Mouse (Mus musculus) CH12.LX (cell line): ENCODE measurements around the gene Nom1. TPM values are rescaled to one million over a fixed set of nuclear protein-coding genes. Genes with fewer than 3 reads are reported as not detected.

Source experiments
- DNase-seq: peaks from one replicate; pipeline ENCODE4 v3.0.0-alpha.2; 2013; ENCODE audit errors: extremely low read depth
- H3K27ac ChIP-seq: 2 replicates; pipeline ENCODE4 v1.5.1; 2012; ENCODE audit warnings: low read depth, mild to moderate bottlenecking, control low read depth, moderate library complexity; ENCODE audit not compliant: insufficient read depth
- H3K27me3 ChIP-seq: replicated peaks from 2 replicates; pipeline ENCODE3; 2012; ENCODE audit warnings: inconsistent platforms
- H3K36me3 ChIP-seq, 2 experiments: replicated peaks in 1 of 2; 2 replicates each; pipeline versions ENCODE3 to v1.6.1; 2012; ENCODE audit warnings: inconsistent platforms in 1 of 2, low read length in 1 of 2, mild to moderate bottlenecking in 1 of 2, mixed read lengths in 1 of 2, moderate library complexity in 1 of 2; ENCODE audit not compliant: control insufficient read depth in 1 of 2, insufficient read depth in 1 of 2
- H3K4me1 ChIP-seq, 2 experiments: 2 replicates each; pipeline ENCODE4 v1.6.1; 2012; ENCODE audit warnings: inconsistent platforms in 1 of 2, moderate library complexity in 1 of 2; ENCODE audit not compliant: insufficient read depth in 2 of 2, control insufficient read depth in 1 of 2
- H3K4me2 ChIP-seq: 2 replicates; pipeline ENCODE4 v1.6.1; 2012; ENCODE audit warnings: low read depth, mild to moderate bottlenecking, control low read depth; ENCODE audit not compliant: poor library complexity, insufficient read depth, severe bottlenecking
- H3K4me3 ChIP-seq, 3 experiments: fragments of 150-350 bp in 1 of 3; sonication (generic) in 1 of 3; replicated peaks in 1 of 3; 2 replicates each; pipeline versions ENCODE3 to v1.5.1; 2011 to 2012; ENCODE audit warnings: low read depth in 2 of 3, low read length in 2 of 3, mild to moderate bottlenecking in 2 of 3, moderate library complexity in 2 of 3, control low read depth in 1 of 3, improper control_type of control experiment in 1 of 3, inconsistent platforms in 1 of 3, mixed read lengths in 1 of 3; ENCODE audit not compliant: poor library complexity in 1 of 3
- H3K79me2 ChIP-seq: replicated peaks from 2 replicates; pipeline ENCODE4 v1.6.1; 2012; ENCODE audit warnings: mild to moderate bottlenecking, moderate library complexity; ENCODE audit not compliant: control insufficient read depth, poor library complexity, insufficient read depth, severe bottlenecking; ENCODE audit errors: extremely low read depth
- H3K9ac ChIP-seq: 2 replicates; pipeline ENCODE4 v1.6.1; 2012; ENCODE audit warnings: low read depth, mild to moderate bottlenecking, control low read depth, moderate library complexity; ENCODE audit not compliant: insufficient read depth
- H3K9me3 ChIP-seq: replicated peaks from 2 replicates; pipeline ENCODE3; 2012; ENCODE audit warnings: low read length, inconsistent platforms, mixed read lengths
- BHLHE40 ChIP-seq: IDR thresholded peaks from 2 replicates; pipeline ENCODE4 v1.6.1; 2011; ENCODE audit warnings: mild to moderate bottlenecking, low read depth, low read length, improper control_type of control experiment
- CHD2 ChIP-seq: IDR thresholded peaks from 2 replicates; pipeline ENCODE4 v1.6.1; 2011; ENCODE audit warnings: low read length, improper control_type of control experiment
- CTCF ChIP-seq, 2 experiments: IDR thresholded peaks in 1 of 2; conservative IDR thresholded peaks in 1 of 2; 2 replicates each; pipeline ENCODE4 v1.5.1; 2011 to 2012; ENCODE audit warnings: low read depth in 2 of 2, low read length in 2 of 2, improper control_type of control experiment in 1 of 2, inconsistent platforms in 1 of 2, mild to moderate bottlenecking in 1 of 2, moderate library complexity in 1 of 2
- E2F4 ChIP-seq: IDR thresholded peaks from 2 replicates; pipeline ENCODE4 v1.6.1; 2011; ENCODE audit warnings: low read depth, low read length, improper control_type of control experiment; ENCODE audit not compliant: insufficient replicate concordance
- EP300 ChIP-seq: IDR thresholded peaks from 2 replicates; pipeline ENCODE4 v1.6.1; 2011; ENCODE audit warnings: low read length, improper control_type of control experiment
- ETS1 ChIP-seq: conservative IDR thresholded peaks from 2 replicates; pipeline ENCODE4 v1.6.1; 2012; ENCODE audit warnings: low read depth, mild to moderate bottlenecking, inconsistent platforms, low read length, improper control_type of control experiment, moderate library complexity
- HCFC1 ChIP-seq: IDR thresholded peaks from 2 replicates; pipeline ENCODE4 v1.6.1; 2012; ENCODE audit warnings: low read depth, mild to moderate bottlenecking, inconsistent platforms, low read length, improper control_type of control experiment
- MAFK ChIP-seq: IDR thresholded peaks from 2 replicates; pipeline ENCODE4 v1.6.1; 2011; ENCODE audit warnings: low read length, improper control_type of control experiment; ENCODE audit not compliant: insufficient replicate concordance
- MAZ ChIP-seq: IDR thresholded peaks from 2 replicates; pipeline ENCODE4 v1.6.1; 2012; ENCODE audit warnings: low read depth, mild to moderate bottlenecking, inconsistent platforms, low read length, improper control_type of control experiment, moderate library complexity
- MEF2A ChIP-seq: IDR thresholded peaks from 2 replicates; pipeline ENCODE4 v1.6.1; 2014; ENCODE audit warnings: low read depth, mild to moderate bottlenecking, inconsistent platforms, low read length, improper control_type of control experiment, borderline replicate concordance
- MXI1 ChIP-seq: IDR thresholded peaks from 2 replicates; pipeline ENCODE4 v1.6.1; 2011; ENCODE audit warnings: mild to moderate bottlenecking, low read depth, low read length, improper control_type of control experiment
- NELFE ChIP-seq: IDR thresholded peaks from 2 replicates; pipeline ENCODE4 v1.6.1; 2011; ENCODE audit warnings: low read depth, low read length, improper control_type of control experiment
- NRF1 ChIP-seq: IDR thresholded peaks from 2 replicates; pipeline ENCODE4 v1.6.1; 2014; ENCODE audit warnings: low read depth, mild to moderate bottlenecking, inconsistent platforms, low read length, improper control_type of control experiment, moderate library complexity
- POLR2AphosphoS2 ChIP-seq: IDR thresholded peaks from 2 replicates; pipeline ENCODE4 v1.6.1; 2011; ENCODE audit warnings: low read depth, low read length, improper control_type of control experiment
- SIN3A ChIP-seq: IDR thresholded peaks from 2 replicates; pipeline ENCODE4 v1.6.1; 2012; ENCODE audit warnings: low read length, improper control_type of control experiment, inconsistent platforms
- ZC3H11A ChIP-seq: IDR thresholded peaks from 2 replicates; pipeline ENCODE4 v1.6.1; 2012; ENCODE audit warnings: low read depth, mild to moderate bottlenecking, inconsistent platforms, low read length, improper control_type of control experiment
- ZKSCAN1 ChIP-seq: IDR thresholded peaks from 2 replicates; pipeline ENCODE4 v1.6.1; 2012; ENCODE audit warnings: low read depth, inconsistent platforms, low read length, improper control_type of control experiment, borderline replicate concordance
- dilution Hi-C: fragments of 300-500 bp; cut with MboI; formaldehyde crosslinking; loops from 2 replicates; pipeline ENCODE4 v1.14.3; 2020; ENCODE audit warnings: low sequenced_read_pairs; ENCODE audit not compliant: extremely low pct_unique_long_range_greater_than_20kb, extremely low pct_ligation_motif_present
- in situ Hi-C: fragments of 300-500 bp; cut with MboI; formaldehyde crosslinking; loops from 3 replicates; pipeline ENCODE4 v1.14.3; 2019; ENCODE audit warnings: low sequenced_read_pairs, low pct_ligation_motif_present, low pct_unique_long_range_greater_than_20kb, mixed read lengths
- polyA plus RNA-seq: library from polyadenylated mRNA; unstranded; fragments of >175 nt; gene quantifications from 2 replicates; pipeline ENCODE4 v1.2.1, GENCODE M21; 2012; ENCODE audit warnings: low read depth; ENCODE audit not compliant: insufficient read length
- total RNA-seq, 2 experiments: library from RNA; depleted of rRNA; stranded (reverse); fragments of 300-350 nt in 1 of 2; fragments of >200 nt in 1 of 2; gene quantifications; 2 replicates each; pipeline ENCODE4 v1.2.3; 2012 to 2014

Gene Nom1
- total and polyA plus RNA-seq, 3 experiments: 23.7 to 30.6 (median 28.6) TPM

DNA sequence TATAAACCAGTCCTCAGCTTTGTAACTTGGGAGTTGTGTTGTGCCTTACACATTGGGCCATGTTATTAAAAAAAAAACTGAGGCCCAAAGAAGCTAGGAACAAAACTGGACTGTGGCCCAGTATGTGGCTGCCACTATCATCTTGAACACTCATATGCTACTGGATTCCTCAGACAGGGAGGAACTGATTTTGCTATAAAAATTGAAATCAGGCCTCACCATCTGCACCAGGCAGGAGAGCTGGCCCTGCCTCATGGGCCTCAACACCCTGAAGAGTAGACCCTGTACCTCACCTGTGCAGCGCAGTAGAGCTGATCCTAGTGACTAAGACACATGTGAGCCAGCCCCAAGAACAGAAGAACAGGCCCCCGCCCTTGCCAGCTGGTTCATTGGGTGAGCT lies 10.8 kb downstream of the Nom1 start:
- no peaks in the 10 kb centered on the region for H3K27me3 ChIP-seq
- H3K9me3 ChIP-seq: no peaks in the 10 kb centered on the region
- no peak overlapping the region for H3K9ac ChIP-seq
- no peak overlapping the region for H3K4me2 ChIP-seq
- no peak overlapping the region for H3K4me3 ChIP-seq
- no peak for TF ChIP-seq ZKSCAN1
- no peak for TF ChIP-seq SIN3A
- no peak for TF ChIP-seq NELFE
- no peak for TF ChIP-seq POLR2AphosphoS2
- TF ChIP-seq ZC3H11A: no peak
- no peak for TF ChIP-seq HCFC1
- no peaks in the 10 kb centered on the region for H3K79me2 ChIP-seq
- no peaks in the 10 kb centered on the region for H3K4me1 ChIP-seq
- in situ Hi-C loops: no loop called here
- no peak for DNase-seq
- H3K36me3 ChIP-seq: peaks cover 75 to 93% of the 10 kb centered on the region in 2 experiments
- no peak overlapping the region for H3K27ac ChIP-seq
- dilution Hi-C loops: no loop called here

DNA sequence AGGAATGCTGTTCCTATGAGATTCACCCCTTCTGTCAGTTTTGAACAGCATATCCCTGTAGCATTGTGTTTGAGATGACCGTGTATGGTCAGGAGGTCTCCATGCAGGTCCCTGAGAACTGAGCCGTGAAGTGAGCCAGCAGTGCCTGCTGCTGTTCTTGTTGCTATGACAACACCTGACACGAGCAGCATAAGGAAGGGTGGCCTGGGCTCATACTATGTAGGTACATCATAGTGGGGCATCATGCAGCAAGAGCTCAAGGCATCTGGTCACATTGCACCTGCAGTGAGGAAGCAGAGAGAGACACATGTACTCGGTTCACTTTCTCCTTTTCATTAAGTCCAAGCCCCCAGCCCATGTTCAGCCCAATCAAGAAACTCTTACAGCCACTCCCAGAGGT lies 17.9 kb downstream of the Nom1 start:
- no peak overlapping the region for H3K9ac ChIP-seq
- H3K4me2 ChIP-seq: no peak overlapping the region
- dilution Hi-C loops (no loop called here), in situ Hi-C loops (no loop called here)
- H3K36me3 ChIP-seq: peaks cover 56 to 86% of the 10 kb centered on the region in 2 experiments
- H3K4me3 ChIP-seq: no peak overlapping the region
- H3K27me3 ChIP-seq: no peaks in the 10 kb centered on the region
- H3K27ac ChIP-seq: no peak overlapping the region
- H3K4me1 ChIP-seq: no peaks in the 10 kb centered on the region
- no peaks in the 10 kb centered on the region for H3K9me3 ChIP-seq
- no peaks in the 10 kb centered on the region for H3K79me2 ChIP-seq
- DNase-seq: no peak
- no peak for TF ChIP-seq HCFC1
- TF ChIP-seq E2F4: no peak
- no peak for TF ChIP-seq SIN3A
- TF ChIP-seq ZC3H11A: no peak

DNA sequence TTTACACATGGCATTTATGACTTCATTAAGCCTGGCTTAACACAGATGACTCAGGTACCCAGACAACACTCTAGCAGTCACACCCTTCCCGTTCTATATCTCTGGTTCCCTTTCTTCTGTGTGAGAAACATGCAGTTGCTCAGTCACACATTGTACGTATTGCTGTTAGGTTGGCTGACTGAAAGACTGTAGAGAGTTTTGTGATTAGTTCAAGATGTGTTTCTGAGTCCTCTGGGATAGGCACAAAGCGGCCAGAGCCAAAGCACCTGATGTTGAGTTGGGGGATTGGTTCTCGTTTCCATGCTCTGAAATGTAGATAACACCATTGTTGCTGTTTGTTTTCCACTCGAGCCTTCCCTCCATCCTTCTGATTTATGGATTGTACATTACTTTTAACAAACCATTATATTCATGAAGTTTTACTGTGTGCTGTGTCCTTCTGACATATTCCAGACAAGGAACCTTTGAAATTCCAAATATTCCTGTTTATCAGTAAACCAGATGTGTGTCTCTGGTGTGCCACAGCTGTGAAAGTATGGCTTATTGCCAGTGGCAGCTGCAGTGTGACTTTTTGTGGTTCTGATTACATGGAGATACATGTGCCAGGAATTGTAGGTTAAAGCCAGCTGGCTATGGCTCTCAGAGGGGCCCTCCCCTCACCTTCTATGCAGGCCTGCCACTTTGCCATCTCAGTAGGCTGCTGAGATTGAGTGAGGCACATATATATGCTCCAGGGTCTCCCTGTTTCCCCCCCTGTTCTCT lies 22.6 kb downstream of the Nom1 start:
- Histone ChIP-seq H3K4me2 (no peak overlapping the region), H3K4me1 (no peaks in the 10 kb centered on the region), H3K4me3 (no peak overlapping the region), H3K9me3 (no peaks in the 10 kb centered on the region), H3K9ac (no peak overlapping the region), H3K79me2 (no peaks in the 10 kb centered on the region), H3K27ac (no peak overlapping the region), H3K27me3 (no peaks in the 10 kb centered on the region), H3K36me3 (peaks cover 50 to 86% of the 10 kb centered on the region in 2 experiments)
- no peak for DNase-seq
- dilution Hi-C loops: no loop called here
- TF ChIP-seq NRF1: no peak
- no peak for TF ChIP-seq BHLHE40
- TF ChIP-seq ETS1: no peak
- TF ChIP-seq MAFK: no peak
- no peak for TF ChIP-seq MAZ
- TF ChIP-seq CTCF (conservative IDR thresholded peaks at IDR 0.05 in 1 of 2, IDR thresholded peaks at IDR 0.05 in 1 of 2; ENCODE audit: low read depth in 2 of 2, low read length in 2 of 2): no peak
- TF ChIP-seq MEF2A: no peak
- no peak for TF ChIP-seq EP300
- TF ChIP-seq CHD2: no peak
- TF ChIP-seq MXI1: no peak
- in situ Hi-C loops: no loop called here
